Mouse (Mus musculus) c-Kit-negative CD71-positive TER-119-positive erythroid progenitor cells, embryonic 14.5 days (primary cell): Measurements from ENCODE around the gene Arid5b.

Experiments used
- DNase-seq: peaks from one replicate; pipeline ENCODE4 v3.0.0-alpha.2; 2013; ENCODE audit warnings: low read depth, low spot score

Arid5b gene

DNA sequence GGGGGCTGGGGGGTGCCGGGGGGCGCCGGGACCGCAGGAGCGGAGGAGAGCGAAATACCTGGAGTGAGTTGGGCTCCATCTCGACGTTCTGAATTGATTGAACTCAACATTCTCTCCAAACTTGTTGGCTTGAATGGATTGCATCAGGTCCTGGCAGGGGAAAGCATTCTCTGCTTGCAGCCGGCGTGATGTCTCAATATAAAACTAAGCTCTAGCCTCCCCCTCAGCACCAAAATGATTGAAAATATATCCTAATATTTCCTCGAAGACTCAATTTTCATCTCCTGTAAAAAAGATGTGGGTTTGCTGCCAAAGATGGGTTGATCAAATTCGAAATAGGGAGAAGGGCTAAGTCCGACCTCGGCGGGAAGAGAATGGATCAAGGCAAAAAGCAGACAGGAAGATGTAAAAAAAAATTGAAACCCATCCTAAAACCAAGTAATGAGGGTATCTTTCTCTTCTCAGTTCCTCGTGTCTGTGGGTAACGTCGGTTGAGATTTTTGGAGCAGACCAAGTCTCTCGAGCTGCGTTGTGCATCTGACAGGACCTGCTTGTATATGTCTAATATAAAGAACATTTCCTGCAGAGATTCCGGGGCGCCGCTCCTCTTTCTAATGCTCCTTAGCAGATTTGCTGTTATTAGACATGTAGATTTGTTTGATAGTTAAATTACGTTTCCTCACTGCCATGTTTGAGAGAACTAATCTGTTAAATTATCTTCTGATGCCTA, at the start of gene Arid5b:
Gene Arid5b (minus strand): TSS at position 109 of the 730 bp plus-strand sequence.
- DNase-seq: no peak

DNA sequence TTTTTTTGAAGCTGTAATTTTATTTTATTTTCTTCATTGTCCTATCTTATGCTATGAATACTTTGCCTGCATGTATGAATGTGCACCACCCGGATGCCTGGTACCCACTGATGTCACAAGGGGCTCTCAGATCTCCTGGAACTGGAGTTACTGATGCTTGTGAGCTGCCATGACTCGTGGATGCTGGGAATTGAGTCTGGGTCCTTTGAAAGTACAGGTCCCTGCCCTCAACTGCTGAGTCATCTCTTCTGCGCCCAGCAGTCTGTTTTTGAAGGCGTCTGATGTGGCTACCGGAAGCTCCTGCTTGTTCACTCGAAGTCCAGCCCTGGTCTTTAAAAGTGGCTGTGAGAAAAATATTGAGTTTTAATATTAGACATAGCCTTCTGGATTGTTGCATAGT, 46.8 kb upstream of the Arid5b start:
- no peak for DNase-seq

DNA sequence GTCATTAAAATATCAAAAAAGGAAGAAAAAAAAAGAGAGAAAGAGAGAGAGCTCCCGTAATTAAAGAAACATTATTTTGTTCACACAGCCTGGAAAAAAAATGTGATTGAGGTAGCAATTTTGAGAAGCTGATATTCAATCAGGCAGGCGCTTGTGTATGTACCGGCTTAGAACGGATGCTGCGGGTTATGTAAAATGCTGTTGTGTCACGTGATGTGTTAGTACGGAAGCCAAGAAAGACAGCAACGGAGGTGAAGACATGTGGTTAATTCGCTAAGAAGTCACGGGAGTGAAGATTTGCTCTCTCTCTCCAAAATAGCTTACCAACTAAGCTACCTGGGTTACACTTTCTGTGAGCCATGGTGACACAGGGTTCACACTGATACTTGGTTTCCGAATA, 45.5 kb upstream of the Arid5b start:
- DNase-seq: no peak

DNA sequence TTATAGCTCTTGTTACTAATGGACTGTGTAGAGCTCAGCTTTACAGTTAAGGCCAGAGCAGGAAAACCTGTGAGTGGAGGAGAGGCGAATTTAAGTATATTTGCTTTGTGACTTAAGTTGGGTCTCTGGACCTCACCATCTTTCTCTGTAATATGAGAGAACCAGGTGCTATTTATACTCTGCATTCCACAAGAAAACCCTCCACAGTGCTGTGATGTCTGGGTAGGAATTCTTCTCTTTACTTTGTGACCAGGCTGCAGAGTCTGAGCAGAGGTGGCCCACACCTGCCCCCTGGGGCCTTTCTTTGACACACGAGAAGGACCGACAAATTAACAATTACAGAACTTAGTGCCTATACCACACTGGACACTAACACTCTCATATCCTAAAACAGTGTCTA, 44.6 kb upstream of the Arid5b start:
- DNase-seq: no peak

DNA sequence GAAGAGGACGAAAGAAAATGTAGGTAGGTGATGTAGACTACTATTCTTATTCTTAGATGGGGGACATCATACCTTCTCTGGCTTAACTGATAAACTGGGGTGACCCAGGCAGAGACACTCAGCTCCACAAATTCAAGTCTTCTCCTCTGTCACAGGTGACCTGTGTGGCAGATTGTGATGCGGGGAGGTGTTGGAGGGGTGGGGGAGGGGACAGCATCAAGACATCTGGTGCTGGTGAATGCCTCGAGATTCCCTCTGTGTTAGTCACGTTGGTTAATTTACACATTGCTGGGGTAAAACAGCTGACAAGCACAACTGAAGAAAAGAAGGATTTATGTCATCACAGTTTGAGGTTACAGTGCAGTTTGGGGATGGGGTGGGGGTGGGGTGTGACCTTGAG, 42.4 kb upstream of the Arid5b start:
- DNase-seq: no peak

DNA sequence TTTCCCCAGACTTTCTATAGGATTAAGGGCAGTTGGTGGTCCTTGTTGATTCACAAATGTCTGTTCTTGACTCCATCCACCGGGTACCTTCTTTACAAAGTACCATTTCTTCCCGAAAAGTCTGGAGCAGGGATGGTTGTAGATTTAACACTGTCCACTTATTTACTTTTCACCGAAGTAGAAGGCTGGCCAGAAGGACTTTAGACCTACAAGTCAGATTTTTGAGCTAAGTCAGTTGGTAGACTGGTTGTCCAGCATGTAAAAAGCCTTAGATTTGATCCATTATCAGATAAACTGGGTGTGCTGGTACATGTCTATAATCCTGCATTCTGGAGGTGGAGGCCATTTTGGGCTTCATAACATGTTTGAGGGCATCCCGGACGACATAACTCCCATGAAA, 42.0 kb upstream of the Arid5b start:
- DNase-seq: no peak

DNA sequence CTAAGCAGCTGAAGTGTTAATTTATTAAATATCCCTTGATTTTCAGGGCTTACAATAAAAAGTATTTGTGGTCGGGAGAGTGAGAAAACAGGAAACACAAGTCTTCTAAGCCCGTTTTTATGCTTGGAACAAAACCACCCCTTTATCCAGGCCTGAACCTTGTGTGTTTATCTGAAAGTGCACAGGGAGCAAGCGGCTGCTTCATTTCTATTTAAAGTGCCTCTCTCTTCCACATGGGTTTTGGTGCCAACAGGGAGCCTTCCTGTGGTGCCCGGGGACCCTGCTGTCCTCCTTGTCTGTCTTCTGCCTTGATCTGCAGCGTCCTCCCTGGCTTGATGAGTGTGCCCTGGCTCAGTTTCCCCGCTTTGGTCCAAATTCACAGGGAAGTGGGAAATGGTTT, 40.9 kb upstream of the Arid5b start:
- DNase-seq: no peak

DNA sequence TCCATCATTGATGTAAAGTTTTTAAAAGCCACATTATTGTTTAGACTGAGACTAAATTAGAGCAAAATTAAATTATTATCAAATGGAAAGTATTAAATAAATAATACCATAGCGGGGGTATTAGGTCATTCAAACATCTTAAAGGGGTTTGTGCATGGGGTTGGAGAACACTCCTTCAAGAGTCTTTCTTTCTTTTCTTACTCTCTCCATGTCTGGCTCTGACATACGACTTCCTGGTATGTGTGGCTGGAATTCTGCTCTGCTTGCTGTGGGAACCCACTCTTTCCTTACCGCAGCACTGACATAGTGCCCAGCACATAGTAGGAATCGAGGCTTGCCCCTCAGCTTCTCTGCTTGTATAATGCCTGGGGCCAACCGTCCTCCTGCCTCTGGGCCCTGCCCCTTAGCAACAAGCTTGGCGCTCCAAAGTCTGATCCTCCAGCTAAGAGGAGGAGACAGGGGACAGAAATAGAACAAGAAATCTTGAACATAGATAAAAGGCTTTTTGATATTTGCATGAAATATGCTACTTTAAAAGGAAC, 40.0 kb upstream of the Arid5b start:
- DNase-seq: no peak

DNA sequence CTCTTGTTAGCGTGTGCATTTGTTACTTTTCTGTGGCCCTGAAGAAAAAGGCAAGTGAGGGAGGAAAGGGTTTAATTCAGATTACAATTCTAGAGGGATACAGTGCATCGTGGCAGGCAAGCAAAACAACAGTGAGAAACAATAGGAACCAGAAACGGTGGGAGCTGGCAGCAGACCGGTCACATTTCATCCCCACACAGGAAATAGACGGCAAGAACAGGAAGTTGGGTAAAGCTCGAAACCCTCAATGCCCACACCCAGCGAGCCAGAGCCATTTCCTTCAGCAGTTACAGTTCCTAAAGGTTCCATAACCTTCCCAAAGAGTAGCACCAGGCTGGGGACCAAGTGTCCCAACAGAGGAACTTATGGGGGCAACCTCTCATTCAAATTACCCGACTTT, 34.2 kb upstream of the Arid5b start:
- DNase-seq: no peak

DNA sequence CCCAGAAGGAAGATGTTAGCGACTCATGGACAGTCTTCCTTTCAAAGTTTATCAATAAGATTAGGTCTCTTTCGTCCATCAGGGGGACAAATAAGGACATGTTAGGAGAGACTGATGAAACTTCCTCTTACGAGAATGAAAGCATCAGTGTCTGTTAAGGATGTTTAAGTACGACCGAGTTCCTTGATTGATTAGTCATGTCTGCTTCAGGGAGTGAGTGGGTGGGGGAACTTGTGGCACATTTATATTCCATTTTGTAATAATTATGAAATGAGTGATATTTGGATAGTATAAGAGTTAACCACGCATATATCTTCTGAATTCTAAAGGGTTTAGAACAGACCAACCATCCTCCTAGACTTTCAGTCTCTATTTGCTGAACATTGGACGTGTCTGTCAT, 22.5 kb upstream of the Arid5b start:
- DNase-seq: no peak

DNA sequence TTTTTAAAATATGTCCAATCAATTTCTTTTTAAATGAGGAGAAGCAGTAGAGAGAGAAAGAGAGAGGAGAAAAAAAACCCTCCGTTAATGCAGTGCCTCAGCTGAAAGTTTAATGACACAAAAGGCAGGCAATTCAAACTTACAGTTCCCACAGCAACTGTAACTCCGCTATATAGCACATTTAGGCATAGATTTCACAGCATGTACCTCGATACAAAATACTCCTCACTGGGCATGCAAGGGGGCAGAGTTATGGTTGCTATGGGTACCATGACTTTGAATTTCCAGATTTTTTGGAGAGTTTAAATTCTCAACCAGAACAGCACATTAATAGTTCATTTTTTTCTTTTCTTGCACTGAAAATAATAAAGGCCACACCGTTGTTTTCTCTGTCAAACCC, 10.9 kb upstream of the Arid5b start:
- no peak for DNase-seq

DNA sequence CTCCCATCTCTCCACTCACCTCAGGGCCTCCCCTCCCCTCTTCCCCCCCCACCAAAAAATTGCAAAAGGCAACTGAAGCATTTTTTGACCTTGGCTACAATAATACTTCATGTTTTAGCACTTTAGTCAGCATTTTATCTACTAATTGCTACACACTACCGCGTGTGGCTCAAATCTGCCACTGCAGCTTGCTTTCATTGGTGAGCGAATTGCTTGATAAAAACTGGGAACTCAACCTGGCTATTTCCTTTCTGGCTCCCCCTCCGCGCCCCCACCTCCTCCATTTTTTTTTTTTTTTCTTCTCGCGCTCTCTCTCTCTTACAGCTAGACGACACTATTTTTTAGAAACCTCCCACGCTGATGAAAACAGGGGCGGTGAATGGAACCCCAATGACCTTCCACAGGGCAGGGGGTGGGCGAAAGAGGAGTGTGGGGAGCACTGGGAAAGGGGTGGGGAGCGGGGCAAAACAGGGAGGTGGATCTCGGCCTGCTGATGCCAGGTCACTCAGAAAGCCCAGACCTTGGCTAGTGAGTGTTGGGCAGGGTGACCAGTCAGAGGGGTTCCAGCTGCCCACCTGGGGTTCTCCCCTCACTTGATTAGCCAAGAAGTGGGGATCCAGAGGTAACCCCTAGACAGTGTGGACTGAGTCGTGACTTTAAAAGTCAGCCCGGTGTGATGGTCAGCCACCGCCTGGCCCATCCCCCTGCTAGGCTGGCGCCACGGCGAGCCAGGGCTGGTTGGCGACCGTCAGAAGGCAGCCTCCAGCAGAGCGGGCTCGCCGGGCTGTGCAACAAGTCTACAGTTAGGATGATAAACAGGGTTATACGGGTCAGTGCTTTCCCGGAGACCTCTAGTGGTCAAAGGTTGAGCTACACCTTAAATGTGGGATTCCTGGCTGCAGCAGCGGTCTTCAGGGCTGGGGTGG, 4.2 kb upstream of the Arid5b start:
- peak; percentile 30 for DNase-seq

DNA sequence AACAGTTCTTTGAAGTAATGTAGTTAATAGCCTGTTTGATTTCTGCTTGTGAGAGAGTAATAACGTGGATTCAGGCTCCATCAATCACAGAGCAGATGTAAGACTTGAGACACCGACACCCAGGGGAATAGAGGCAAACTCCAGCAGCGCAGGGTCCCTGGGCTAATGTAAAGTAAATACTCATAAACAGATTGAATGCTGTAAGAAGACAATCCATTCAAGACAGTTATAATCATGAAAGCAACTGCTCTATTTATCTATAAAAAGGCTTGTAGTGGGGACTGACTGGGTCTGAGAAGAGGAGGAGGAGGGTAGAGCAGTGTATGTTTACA, 3.2 kb upstream of the Arid5b start:
- DNase-seq: no peak

DNA sequence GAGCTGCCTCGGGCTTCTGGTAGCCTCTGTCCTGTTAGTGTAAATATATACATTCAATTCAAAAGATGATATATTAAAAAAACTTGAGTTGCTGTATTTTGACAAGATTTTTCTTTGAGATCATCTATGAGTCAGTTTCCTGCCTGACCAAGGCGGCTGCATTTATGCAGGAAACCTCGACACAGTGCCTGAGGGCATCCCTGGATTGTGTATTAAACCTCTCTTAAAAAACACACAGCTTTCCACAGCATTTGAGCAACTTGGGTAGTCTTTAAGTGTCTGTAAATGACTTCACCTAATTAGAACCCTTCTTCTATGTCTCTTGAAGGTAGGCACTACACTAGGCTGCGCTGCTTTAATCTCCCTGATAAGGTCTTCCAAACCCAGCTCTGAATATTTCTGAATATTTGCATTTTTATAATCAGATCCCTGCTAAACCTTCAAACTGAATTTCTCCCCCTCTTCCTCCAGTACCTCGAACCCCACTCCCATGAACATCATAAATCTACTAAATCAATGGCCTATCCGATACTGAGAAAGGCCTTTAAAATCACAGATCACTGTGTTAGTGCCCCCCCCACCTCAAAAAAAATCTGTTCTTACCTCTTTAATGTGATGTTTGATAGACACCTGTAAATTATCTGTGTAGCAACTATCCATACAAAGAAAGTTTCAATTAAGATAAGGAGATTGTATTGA, 2.7 kb upstream of the Arid5b start:
- no peak for DNase-seq

DNA sequence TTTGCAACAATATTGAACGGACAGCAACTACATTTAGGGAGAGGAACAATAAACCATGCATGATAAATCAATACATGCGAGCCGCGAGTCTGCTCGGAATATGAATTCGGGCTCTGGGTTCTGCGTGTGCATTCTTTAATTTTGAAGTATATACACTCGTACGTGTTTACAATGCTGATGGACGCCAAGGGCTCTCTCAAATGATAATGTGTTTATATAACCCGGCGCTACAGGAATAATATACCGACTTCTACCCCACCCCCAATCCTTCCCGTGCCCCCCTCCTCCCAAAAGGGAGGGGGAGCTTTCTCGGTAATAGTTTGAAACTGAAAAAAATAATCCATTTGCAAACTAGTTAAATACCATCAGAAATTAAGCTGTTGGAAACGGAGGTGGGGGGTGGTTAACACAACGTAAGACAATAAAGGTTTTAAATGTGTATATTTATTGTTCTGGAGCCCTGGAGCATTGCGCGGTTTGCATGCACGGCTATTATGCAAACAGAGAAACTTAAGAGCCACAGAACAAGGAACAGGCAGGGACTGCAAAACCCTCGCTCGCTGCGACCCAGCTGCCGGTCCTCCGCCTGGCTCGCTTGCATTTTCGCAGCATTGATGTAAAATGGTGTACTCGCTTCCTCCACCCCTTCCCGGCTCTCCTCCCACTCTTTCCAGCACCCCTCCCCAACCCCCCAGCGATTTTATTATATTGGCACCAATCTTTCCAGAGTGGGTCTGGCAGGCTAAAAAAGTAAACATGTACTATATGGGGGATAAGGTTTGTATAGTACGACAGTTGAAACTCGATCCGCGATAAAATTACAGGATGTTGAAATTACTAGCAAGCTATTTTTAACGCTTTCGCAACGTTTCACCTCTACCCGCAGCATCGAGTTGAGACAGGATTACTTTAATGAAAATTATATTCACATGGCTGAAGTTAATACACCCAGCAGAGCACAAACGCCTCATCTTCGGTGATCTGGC, 1.3 kb upstream of the Arid5b start:
- no peak for DNase-seq

DNA sequence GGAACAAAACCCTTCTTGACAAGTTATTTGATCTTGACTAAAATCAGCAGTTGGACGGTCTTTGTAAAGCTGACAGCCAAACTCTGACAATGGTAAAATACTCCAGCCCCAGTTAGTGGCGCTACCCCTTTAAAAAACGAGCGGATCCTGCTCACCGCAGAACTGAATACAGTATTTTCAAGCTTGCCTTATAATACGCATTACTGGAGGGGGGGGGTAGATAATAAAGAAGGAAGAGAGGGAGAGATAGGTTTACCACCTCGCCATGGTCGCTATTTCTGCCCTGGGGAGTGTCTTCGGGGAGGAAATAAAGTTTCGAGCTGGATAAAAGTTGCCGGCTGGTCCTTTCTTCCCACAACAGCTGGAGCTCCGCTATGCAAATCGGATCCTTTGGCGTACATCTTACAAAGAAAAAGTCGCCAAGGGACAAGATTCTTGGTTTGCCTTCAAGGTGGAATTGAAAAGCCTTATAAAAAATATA, 829 bp downstream of the Arid5b start:
- DNase-seq: no peak

DNA sequence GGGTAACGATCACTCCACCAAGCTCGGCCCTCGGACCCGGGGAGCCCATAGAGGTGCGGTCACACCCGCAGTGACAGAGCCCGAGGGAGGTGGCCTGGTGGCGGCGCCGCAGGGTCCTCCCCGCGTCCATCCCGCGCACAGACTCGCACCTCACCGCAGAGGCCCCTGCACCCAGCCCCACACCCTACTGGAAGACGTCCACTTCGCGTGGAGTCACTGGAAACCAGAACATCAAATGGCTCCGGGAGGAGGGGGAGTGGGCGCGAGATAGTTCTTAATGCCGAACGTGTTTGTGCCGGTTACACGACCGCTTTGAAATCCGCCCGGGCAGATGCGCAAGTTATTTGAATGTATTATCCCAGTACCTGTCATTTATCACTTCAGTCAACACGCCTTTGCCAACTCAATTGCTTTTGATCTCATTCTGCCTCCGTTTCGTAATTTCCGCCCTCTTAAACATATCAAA, 1.5 kb downstream of the Arid5b start:
- DNase-seq: no peak

DNA sequence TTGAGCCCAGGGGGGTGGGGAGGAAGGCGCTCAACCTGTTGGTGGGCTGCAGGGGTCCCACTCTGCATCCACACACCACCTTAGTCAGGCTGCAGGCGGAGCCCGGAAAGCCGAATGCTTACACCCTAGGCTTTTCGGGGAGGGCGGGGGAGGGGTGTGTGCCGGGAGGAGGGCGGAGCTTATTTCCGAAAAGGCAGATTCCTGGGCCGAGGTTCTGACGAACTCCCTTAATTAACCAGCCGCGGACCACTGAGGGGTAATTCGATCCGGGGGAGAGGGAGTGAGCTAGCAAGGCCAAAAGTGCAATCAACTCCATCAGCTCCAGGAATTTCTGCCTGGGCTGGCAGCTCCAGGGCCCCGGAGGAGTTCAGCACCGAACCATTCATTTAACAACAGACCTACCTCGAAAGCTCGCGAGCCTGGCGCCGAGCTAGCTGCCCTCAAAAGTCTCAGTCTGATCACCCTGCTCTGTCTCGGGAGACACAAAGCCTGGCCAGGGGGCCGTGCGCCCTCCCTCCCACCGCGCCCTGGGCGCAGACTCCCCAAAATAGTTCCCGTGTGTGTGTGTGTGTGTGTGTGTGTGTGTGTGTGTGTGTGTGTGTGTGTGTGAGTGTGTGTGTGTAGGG, 2.1 kb downstream of the Arid5b start:
- no peak for DNase-seq

DNA sequence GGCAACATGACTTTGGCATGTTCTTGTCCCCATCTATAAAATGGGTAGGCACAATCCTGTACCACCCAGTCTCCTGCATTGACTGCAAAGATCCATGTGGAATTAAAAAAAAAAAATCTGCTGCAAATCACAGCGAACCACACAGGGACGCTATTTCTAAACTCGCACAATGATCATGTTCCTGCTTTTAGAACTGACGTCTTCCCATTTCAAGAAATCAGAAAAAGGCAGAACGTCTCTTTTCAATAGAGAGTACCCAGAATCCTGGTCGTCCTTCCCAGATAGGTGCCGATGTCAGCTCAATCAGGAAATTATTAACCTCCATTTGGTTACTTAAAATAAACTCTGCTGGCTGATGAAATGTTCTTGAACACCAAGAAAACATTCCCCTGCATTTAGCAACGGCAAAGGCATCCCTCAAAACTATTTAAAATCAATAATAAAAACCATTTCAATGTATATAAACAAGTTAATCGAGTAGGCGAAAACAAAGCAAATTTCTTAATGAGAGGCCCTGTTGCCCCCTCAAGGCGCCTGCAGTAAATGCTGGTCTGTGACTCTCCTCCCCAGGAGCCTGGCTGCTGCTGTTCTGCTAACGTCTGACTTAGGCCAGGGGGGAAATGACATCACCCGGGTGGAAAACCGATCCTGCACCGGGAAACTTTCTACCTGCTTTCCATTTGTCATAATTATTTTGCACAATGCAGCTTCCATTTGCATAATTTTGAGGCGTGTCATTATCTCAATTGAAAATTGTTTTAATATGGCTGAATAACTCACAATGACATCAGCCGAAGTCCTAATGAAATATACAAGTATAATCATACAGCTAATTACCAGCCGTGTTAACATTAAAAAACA, 3.4 kb downstream of the Arid5b start:
- no peak for DNase-seq
